Mouse (Mus musculus) splenic B cell, adult 2 months (primary cell): ENCODE measurements around the gene Borcs5.
"Not testable (repeated sequence)": the region's sequence is repeated elsewhere in the genome, so short reads cannot be mapped to it uniquely, and the experiment has no call there.

ENCODE experiments used
- DNase-seq: peaks from one replicate; pipeline ENCODE4 v3.0.0-alpha.2; 2011; ENCODE audit warnings: low read depth, low spot score
- H3K27me3 ChIP-seq: 2 replicates; pipeline ENCODE4 v1.6.1; 2012; ENCODE audit warnings: mild to moderate bottlenecking, low read length, moderate library complexity, mixed read lengths; ENCODE audit not compliant: control insufficient read depth, poor library complexity, insufficient read depth, severe bottlenecking
- H3K36me3 ChIP-seq: 2 replicates; pipeline ENCODE4 v1.6.1; 2012; ENCODE audit warnings: mild to moderate bottlenecking, low read length, moderate library complexity, mixed read lengths; ENCODE audit not compliant: control insufficient read depth, poor library complexity, insufficient read depth, severe bottlenecking

Borcs5 gene

GRCm38 (mm10) chr6:134641738-134642446 lies 2.6 kb downstream of the Borcs5 start:
- no peak for DNase-seq

GRCm38 (mm10) chr6:134643296-134643695 lies 4.0 kb downstream of the Borcs5 start:
- no peaks in the 10 kb centered on the region for H3K27me3 ChIP-seq
- H3K36me3 ChIP-seq = no peaks in the 10 kb centered on the region; the same call in 1 of the 2 replicates
- DNase-seq = peak; percentile 44

More at GRCm38 (mm10) chr6:134641738-134642446, 2.6 kb downstream of the Borcs5 start:
- Histone ChIP-seq H3K27me3 (no peaks in the 10 kb centered on the region), H3K36me3 (no peaks in the 10 kb centered on the region; the same call in 1 of the 2 replicates)

GRCm38 (mm10) chr6:134646835-134647234 lies 7.5 kb downstream of the Borcs5 start:
- H3K36me3 ChIP-seq = no peaks in the 10 kb centered on the region; the same call in 1 of the 2 replicates
- DNase-seq = no peak
- no peaks in the 10 kb centered on the region for H3K27me3 ChIP-seq

GRCm38 (mm10) chr6:134647621-134648020 lies 8.3 kb downstream of the Borcs5 start:
- DNase-seq = no peak
- Histone ChIP-seq H3K36me3 (no peaks in the 10 kb centered on the region; the same call in 1 of the 2 replicates), H3K27me3 (no peaks in the 10 kb centered on the region)

GRCm38 (mm10) chr6:134648356-134648755 lies 9.0 kb downstream of the Borcs5 start:
- Histone ChIP-seq H3K36me3 (no peaks in the 10 kb centered on the region; the same call in 1 of the 2 replicates), H3K27me3 (no peaks in the 10 kb centered on the region)
- no peak for DNase-seq

GRCm38 (mm10) chr6:134656527-134656926 lies 17.2 kb downstream of the Borcs5 start:
- H3K27me3 ChIP-seq = no peaks in the 10 kb centered on the region
- DNase-seq = no peak
- no peaks in the 10 kb centered on the region for H3K36me3 ChIP-seq

GRCm38 (mm10) chr6:134659108-134659958 lies 20.0 kb downstream of the Borcs5 start:
- peak; percentile 74 for DNase-seq
- no peaks in the 10 kb centered on the region for H3K27me3 ChIP-seq

GRCm38 (mm10) chr6:134660714-134661406 lies 21.6 kb downstream of the Borcs5 start:
- Histone ChIP-seq H3K27me3 (no peaks in the 10 kb centered on the region), H3K36me3 (no peaks in the 10 kb centered on the region)
- DNase-seq = no peak

More at GRCm38 (mm10) chr6:134659108-134659958, 20.0 kb downstream of the Borcs5 start:
- no peaks in the 10 kb centered on the region for H3K36me3 ChIP-seq

GRCm38 (mm10) chr6:134664573-134664972 lies 25.3 kb downstream of the Borcs5 start:
- Histone ChIP-seq H3K36me3 (no peaks in the 10 kb centered on the region), H3K27me3 (no peaks in the 10 kb centered on the region)
- no peak for DNase-seq

- Histone ChIP-seq H3K36me3 (no peaks in the 10 kb centered on the region), H3K27me3 (no peaks in the 10 kb centered on the region)
- DNase-seq = no peak
These were observed 26.5 kb downstream of the Borcs5 start for GRCm38 (mm10) chr6:134665817-134666216.

GRCm38 (mm10) chr6:134668519-134668918 lies 29.2 kb downstream of the Borcs5 start:
- no peak for DNase-seq
- Histone ChIP-seq H3K27me3 (no peaks in the 10 kb centered on the region), H3K36me3 (no peaks in the 10 kb centered on the region)

GRCm38 (mm10) chr6:134669179-134669865 lies 30.0 kb downstream of the Borcs5 start:
- Histone ChIP-seq H3K27me3 (no peaks in the 10 kb centered on the region), H3K36me3 (no peaks in the 10 kb centered on the region)
- no peak for DNase-seq

- no peak for DNase-seq
- no peaks in the 10 kb centered on the region for H3K27me3 ChIP-seq
- H3K36me3 ChIP-seq = no peaks in the 10 kb centered on the region
These were observed 31.6 kb downstream of the Borcs5 start for GRCm38 (mm10) chr6:134670881-134671411.

GRCm38 (mm10) chr6:134673712-134674111 lies 34.4 kb downstream of the Borcs5 start:
- DNase-seq = peak; percentile 35
- not testable (repeated sequence) for H3K36me3 ChIP-seq, H3K27me3 ChIP-seq
